Mouse (Mus musculus): ENCODE data around the gene Ano1. TPM values are rescaled to one million over a fixed set of nuclear protein-coding genes. Genes with fewer than 3 reads are reported as not detected.

Ano1 gene
- polyA plus RNA-seq, 1 experiment from 2014 or later, result 8.3 TPM

GRCm38 (mm10) chr7:144632321-144632720 lies 119.5 kb downstream of the Ano1 start:
- no peak for ATAC-seq (ENCODE audit: extremely low read depth, insufficient number of reproducible peaks, low FRiP score, low TSS enrichment)
- H3K27me3 ChIP-seq (replicated peaks), result peaks cover 4% of the 10 kb centered on the region
- H3K4me1 ChIP-seq, result peaks cover 29% of the 10 kb centered on the region
- H3K4me3 ChIP-seq, result no peak overlapping the region
- H3K9me3 ChIP-seq, result no peaks in the 10 kb centered on the region
- H3K4me2 ChIP-seq, result no peak overlapping the region
- no peak overlapping the region for H3K9ac ChIP-seq
- H3K27ac ChIP-seq (replicated peaks), result no peak overlapping the region
- H3K36me3 ChIP-seq, result no peaks in the 10 kb centered on the region

DNA sequence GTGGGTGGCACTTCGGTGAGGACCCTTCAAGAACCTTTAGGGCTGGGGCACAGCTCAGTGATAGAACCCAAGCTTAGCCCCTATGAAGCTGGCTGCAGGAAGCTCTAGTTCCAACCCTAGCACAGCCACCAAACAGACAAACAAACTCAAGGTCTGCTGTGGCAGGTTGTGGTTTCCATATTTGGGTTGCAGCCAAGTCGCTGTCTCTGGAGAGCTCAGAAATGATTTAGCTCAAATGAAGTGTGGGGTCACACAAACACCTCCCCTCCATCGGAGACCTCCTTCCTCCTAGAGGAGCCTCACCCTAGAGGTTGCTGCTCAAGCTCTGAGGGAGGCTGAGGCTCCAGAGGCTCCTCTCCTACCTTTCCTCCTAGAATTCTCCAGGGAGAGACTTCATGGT lies 121.2 kb downstream of the Ano1 start:
- no peak overlapping the region for H3K27ac ChIP-seq (replicated peaks)
- H3K27me3 ChIP-seq (replicated peaks), result peaks cover 4% of the 10 kb centered on the region
- ATAC-seq (ENCODE audit: extremely low read depth, insufficient number of reproducible peaks, low FRiP score, low TSS enrichment), result no peak

GRCm38 (mm10) chr7:144628334-144628915 lies 123.3 kb downstream of the Ano1 start:
- Histone ChIP-seq H3K27me3 (replicated peaks) (peaks cover 4% of the 10 kb centered on the region), H3K4me3 (no peak overlapping the region), H3K9ac (no peak overlapping the region), H3K36me3 (no peaks in the 10 kb centered on the region), H3K4me2 (no peak overlapping the region), H3K27ac (replicated peaks) (no peak overlapping the region), H3K9me3 (no peaks in the 10 kb centered on the region), H3K4me1 (peaks cover 12% of the 10 kb centered on the region)
- WGBS, result 51% methylated on average over 3 of the region's 3 CpGs
- ATAC-seq (ENCODE audit: extremely low read depth, insufficient number of reproducible peaks, low FRiP score, low TSS enrichment), result no peak

More for the DNA sequence above, 121.2 kb downstream of the Ano1 start:
- no peaks in the 10 kb centered on the region for H3K36me3 ChIP-seq
- H3K4me2 ChIP-seq, result no peak overlapping the region
- no peaks in the 10 kb centered on the region for H3K9me3 ChIP-seq
- peaks cover 22% of the 10 kb centered on the region for H3K4me1 ChIP-seq
- H3K4me3 ChIP-seq, result no peak overlapping the region
- 70% methylated on average over 3 of the region's 3 CpGs for WGBS
- no peak overlapping the region for H3K9ac ChIP-seq

- Histone ChIP-seq H3K36me3 (no peaks in the 10 kb centered on the region), H3K9me3 (no peaks in the 10 kb centered on the region), H3K4me1 (peaks cover 12% of the 10 kb centered on the region), H3K27ac (replicated peaks) (no peak overlapping the region), H3K4me3 (no peak overlapping the region), H3K4me2 (no peak overlapping the region), H3K27me3 (replicated peaks) (peaks cover 4% of the 10 kb centered on the region), H3K9ac (no peak overlapping the region)
- no peak for ATAC-seq (ENCODE audit: extremely low read depth, insufficient number of reproducible peaks, low FRiP score, low TSS enrichment)
- 51% methylated on average over 13 of the region's 13 CpGs for WGBS
These were observed 124.0 kb downstream of the Ano1 start for GRCm38 (mm10) chr7:144627606-144628333.

DNA sequence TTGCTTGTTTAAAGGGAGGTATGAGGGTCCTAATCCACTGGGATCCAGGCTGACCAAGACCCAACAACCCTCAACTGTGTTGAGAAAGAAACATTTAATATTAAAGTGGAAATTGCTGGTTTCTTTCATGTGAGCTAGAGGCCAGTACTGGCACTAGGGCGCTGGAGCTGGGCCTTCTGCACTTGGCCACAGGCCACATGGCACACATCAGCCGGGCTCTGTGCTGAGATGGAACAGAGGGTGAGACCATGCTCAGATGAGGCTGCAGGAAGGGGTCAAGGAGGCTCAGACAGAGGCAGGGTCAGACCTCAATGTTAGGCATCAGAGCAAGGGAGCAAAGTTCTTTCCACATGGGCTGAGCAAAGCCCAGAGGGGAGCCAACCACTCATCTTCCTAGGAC lies 125.7 kb downstream of the Ano1 start:
- H3K9ac ChIP-seq, result no peak overlapping the region
- no peaks in the 10 kb centered on the region for H3K36me3 ChIP-seq
- ATAC-seq (ENCODE audit: extremely low read depth, insufficient number of reproducible peaks, low FRiP score, low TSS enrichment), result no peak
- H3K27ac ChIP-seq (replicated peaks), result no peak overlapping the region
- H3K4me3 ChIP-seq, result no peak overlapping the region
- WGBS, result 80% methylated on average over 2 of the region's 2 CpGs
- no peak overlapping the region for H3K4me2 ChIP-seq
- H3K9me3 ChIP-seq, result peaks cover 5% of the 10 kb centered on the region; the same call in 1 of the 2 replicates
- peaks cover 12% of the 10 kb centered on the region for H3K4me1 ChIP-seq
- peaks cover 4% of the 10 kb centered on the region for H3K27me3 ChIP-seq (replicated peaks)

DNA sequence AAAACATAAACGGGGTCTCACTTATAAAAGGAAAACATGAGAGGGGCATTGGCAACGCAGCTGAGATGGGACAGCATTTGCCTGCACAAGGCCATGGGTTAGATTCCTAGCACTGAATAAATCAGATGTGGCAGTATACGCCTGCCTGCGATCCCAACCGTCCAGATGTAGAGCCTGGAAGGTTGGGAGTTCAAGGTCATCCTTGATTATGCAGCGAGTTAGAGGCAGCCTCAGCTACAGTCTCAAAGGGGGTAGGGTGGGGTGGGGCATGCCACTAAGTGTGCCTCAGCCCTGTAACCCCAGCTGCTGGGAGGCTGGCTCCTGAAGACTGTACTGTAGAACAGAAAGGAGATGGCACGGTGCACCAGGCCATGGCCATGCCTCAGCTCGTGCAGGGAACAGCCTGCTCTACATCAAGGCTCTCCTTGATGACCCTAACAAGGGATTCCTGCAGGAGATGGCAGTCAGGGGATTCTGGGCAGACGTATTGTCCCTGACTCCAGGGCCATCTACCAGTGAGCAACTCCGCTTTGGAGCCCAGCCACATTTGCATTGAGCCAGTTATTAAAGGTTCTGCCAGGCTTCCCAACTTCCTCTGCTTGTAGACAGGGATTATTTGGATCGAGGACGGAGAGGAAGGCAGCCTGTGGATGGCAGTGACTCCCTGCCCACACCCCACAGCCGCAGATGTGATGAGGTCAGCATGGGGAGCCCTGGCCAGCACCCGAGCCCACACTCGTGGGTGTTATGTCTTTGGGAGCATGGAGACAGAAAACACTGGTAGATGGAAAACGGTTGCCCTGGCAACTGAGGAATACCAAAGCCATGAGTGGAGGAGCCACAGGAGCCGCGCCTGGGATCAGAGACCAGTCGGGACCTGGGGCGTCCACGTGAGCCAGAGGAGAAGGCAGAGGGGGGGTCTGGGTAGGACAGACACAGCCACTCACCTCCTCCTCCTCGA lies 130.8 kb downstream of the Ano1 start:
- Histone ChIP-seq H3K27me3 (replicated peaks) (no peaks in the 10 kb centered on the region), H3K4me3 (no peak overlapping the region), H3K36me3 (no peaks in the 10 kb centered on the region), H3K9ac (no peak overlapping the region), H3K27ac (replicated peaks) (no peak overlapping the region), H3K9me3 (peaks cover 5% of the 10 kb centered on the region; the same call in 1 of the 2 replicates), H3K4me1 (peaks cover under 1% of the 10 kb centered on the region; the same call in 1 of the 2 replicates), H3K4me2 (no peak overlapping the region)
- ATAC-seq (ENCODE audit: extremely low read depth, insufficient number of reproducible peaks, low FRiP score, low TSS enrichment), result no peak
- 74% methylated on average over 22 of the region's 22 CpGs for WGBS

- Histone ChIP-seq H3K27me3 (replicated peaks) (no peaks in the 10 kb centered on the region), H3K36me3 (no peaks in the 10 kb centered on the region), H3K27ac (replicated peaks) (no peak overlapping the region), H3K4me3 (no peak overlapping the region), H3K4me1 (peaks cover 7% of the 10 kb centered on the region), H3K9ac (no peak overlapping the region), H3K4me2 (no peak overlapping the region), H3K9me3 (peaks cover 5% of the 10 kb centered on the region; the same call in 1 of the 2 replicates)
- no peak for ATAC-seq (ENCODE audit: extremely low read depth, insufficient number of reproducible peaks, low FRiP score, low TSS enrichment)
These were observed 131.5 kb downstream of the Ano1 start for GRCm38 (mm10) chr7:144620315-144620714.

DNA sequence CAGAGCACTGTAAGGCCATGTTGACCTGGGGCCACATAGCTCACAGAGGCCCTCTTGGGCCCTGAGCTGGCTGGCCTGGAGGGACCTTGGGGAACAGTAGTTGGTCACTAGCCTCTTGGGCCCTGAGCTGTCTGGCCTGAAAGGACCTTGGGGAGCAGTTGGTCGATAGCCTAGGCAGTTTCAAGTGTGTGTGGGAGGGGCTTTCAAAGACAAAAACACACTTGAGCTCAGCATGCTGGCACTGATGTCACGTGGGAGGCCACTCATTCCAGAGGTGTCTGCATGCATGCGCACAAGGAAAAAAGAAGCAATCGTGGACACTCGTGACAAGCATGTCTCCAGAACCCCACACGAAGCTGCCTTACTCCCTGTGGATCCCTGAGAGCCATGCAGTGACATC lies 136.4 kb downstream of the Ano1 start:
- ATAC-seq (ENCODE audit: extremely low read depth, insufficient number of reproducible peaks, low FRiP score, low TSS enrichment), result no peak

DNA sequence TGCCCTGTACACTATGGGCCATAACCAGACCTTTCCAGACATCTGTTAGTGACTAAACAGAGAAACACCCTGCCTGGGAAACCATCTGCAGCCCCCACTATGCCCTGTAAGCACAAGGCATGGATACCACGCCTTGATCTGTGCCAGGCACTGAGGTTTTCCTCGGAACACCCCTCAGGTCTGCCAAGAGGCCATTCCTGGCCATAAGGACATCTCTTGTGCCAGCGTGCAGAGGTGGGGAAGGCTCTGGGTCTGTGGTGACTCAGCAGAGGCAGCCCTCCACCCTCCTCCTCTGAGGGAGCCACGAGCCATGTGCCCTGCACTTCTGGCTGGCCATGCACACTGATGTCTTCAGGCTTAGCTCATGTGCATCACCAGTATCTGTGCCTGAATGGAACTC lies 138.9 kb downstream of the Ano1 start:
- Histone ChIP-seq H3K4me1 (peaks cover 11% of the 10 kb centered on the region), H3K36me3 (no peaks in the 10 kb centered on the region), H3K4me3 (no peak overlapping the region), H3K4me2 (no peak overlapping the region), H3K27ac (replicated peaks) (no peak overlapping the region), H3K9me3 (no peaks in the 10 kb centered on the region), H3K27me3 (replicated peaks) (no peaks in the 10 kb centered on the region; the same call in 1 of the 2 replicates), H3K9ac (no peak overlapping the region)
- WGBS, result 64% methylated on average over 4 of the region's 4 CpGs
- no peak for ATAC-seq (ENCODE audit: extremely low read depth, insufficient number of reproducible peaks, low FRiP score, low TSS enrichment)

More for the DNA sequence above, 136.4 kb downstream of the Ano1 start:
- no peak overlapping the region for H3K27ac ChIP-seq (replicated peaks)
- 29% methylated on average over 6 of the region's 6 CpGs for WGBS
- H3K9ac ChIP-seq, result no peak overlapping the region
- peaks cover 11% of the 10 kb centered on the region for H3K4me1 ChIP-seq
- no peaks in the 10 kb centered on the region; the same call in 1 of the 2 replicates for H3K27me3 ChIP-seq (replicated peaks)
- H3K36me3 ChIP-seq, result no peaks in the 10 kb centered on the region
- H3K4me2 ChIP-seq, result no peak overlapping the region
- H3K9me3 ChIP-seq, result no peaks in the 10 kb centered on the region
- no peak overlapping the region for H3K4me3 ChIP-seq

GRCm38 (mm10) chr7:144612351-144612750 lies 139.4 kb downstream of the Ano1 start:
- H3K36me3 ChIP-seq, result no peaks in the 10 kb centered on the region
- H3K4me2 ChIP-seq, result no peak overlapping the region
- H3K4me1 ChIP-seq, result peaks cover 11% of the 10 kb centered on the region
- no peak overlapping the region for H3K27ac ChIP-seq (replicated peaks)
- no peaks in the 10 kb centered on the region for H3K9me3 ChIP-seq
- no peaks in the 10 kb centered on the region; the same call in 1 of the 2 replicates for H3K27me3 ChIP-seq (replicated peaks)
- ATAC-seq (ENCODE audit: extremely low read depth, insufficient number of reproducible peaks, low FRiP score, low TSS enrichment), result no peak
- H3K4me3 ChIP-seq, result no peak overlapping the region
- H3K9ac ChIP-seq, result no peak overlapping the region
- WGBS, result 54% methylated on average over 4 of the region's 4 CpGs

DNA sequence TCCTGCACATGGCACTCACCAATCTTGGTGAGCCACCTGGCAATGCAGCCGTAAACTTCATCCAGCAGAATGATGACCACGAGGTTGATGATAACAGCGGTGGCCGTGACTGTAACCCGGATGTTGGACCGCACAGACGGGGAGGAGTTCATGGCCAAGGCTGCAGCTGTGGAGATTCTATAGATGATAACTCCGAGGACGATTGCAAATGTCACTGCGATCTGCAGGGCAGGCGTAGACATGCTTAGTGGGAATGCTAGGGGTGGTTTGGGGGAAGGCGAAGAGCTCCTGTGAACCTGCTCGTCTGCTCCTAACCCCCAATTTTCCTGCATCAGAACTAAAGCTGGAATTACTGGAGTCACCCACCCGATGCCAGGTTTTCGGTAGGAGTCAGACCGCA lies 140.2 kb downstream of the Ano1 start:
- H3K9me3 ChIP-seq, result no peaks in the 10 kb centered on the region
- peaks cover 11% of the 10 kb centered on the region for H3K4me1 ChIP-seq
- H3K4me2 ChIP-seq, result no peak overlapping the region
- ATAC-seq (ENCODE audit: extremely low read depth, insufficient number of reproducible peaks, low FRiP score, low TSS enrichment), result no peak
- no peak overlapping the region for H3K9ac ChIP-seq
- 84% methylated on average over 16 of the region's 16 CpGs for WGBS
- H3K27me3 ChIP-seq (replicated peaks), result no peaks in the 10 kb centered on the region; the same call in 1 of the 2 replicates
- H3K27ac ChIP-seq (replicated peaks), result no peak overlapping the region
- H3K36me3 ChIP-seq, result no peaks in the 10 kb centered on the region
- no peak overlapping the region for H3K4me3 ChIP-seq

All from heart, embryonic 13.5 days (tissue).